Mouse (Mus musculus) CH12.LX (cell line): Measurements from ENCODE around the gene Igf1. TPM values are rescaled to one million over a fixed set of nuclear protein-coding genes. Genes with fewer than 3 reads are reported as not detected.

Experiments used
- DNase-seq: peaks from one replicate; pipeline ENCODE4 v3.0.0-alpha.2; 2013; ENCODE audit errors: extremely low read depth
- H3K27ac ChIP-seq: 2 replicates; pipeline ENCODE4 v1.5.1; 2012; ENCODE audit warnings: low read depth, mild to moderate bottlenecking, control low read depth, moderate library complexity; ENCODE audit not compliant: insufficient read depth
- H3K27me3 ChIP-seq: replicated peaks from 2 replicates; pipeline ENCODE3; 2012; ENCODE audit warnings: inconsistent platforms
- H3K36me3 ChIP-seq, 2 experiments: replicated peaks in 1 of 2; 2 replicates each; pipeline versions ENCODE3 to v1.6.1; 2012; ENCODE audit warnings: inconsistent platforms in 1 of 2, low read length in 1 of 2, mild to moderate bottlenecking in 1 of 2, mixed read lengths in 1 of 2, moderate library complexity in 1 of 2; ENCODE audit not compliant: control insufficient read depth in 1 of 2, insufficient read depth in 1 of 2
- H3K4me1 ChIP-seq, 2 experiments: 2 replicates each; pipeline ENCODE4 v1.6.1; 2012; ENCODE audit warnings: inconsistent platforms in 1 of 2, moderate library complexity in 1 of 2; ENCODE audit not compliant: insufficient read depth in 2 of 2, control insufficient read depth in 1 of 2
- H3K4me2 ChIP-seq: 2 replicates; pipeline ENCODE4 v1.6.1; 2012; ENCODE audit warnings: low read depth, mild to moderate bottlenecking, control low read depth; ENCODE audit not compliant: poor library complexity, insufficient read depth, severe bottlenecking
- H3K4me3 ChIP-seq, 3 experiments: fragments of 150-350 bp in 1 of 3; sonication (generic) in 1 of 3; replicated peaks in 1 of 3; 2 replicates each; pipeline versions ENCODE3 to v1.5.1; 2011 to 2012; ENCODE audit warnings: low read depth in 2 of 3, low read length in 2 of 3, mild to moderate bottlenecking in 2 of 3, moderate library complexity in 2 of 3, control low read depth in 1 of 3, improper control_type of control experiment in 1 of 3, inconsistent platforms in 1 of 3, mixed read lengths in 1 of 3; ENCODE audit not compliant: poor library complexity in 1 of 3
- H3K79me2 ChIP-seq: replicated peaks from 2 replicates; pipeline ENCODE4 v1.6.1; 2012; ENCODE audit warnings: mild to moderate bottlenecking, moderate library complexity; ENCODE audit not compliant: control insufficient read depth, poor library complexity, insufficient read depth, severe bottlenecking; ENCODE audit errors: extremely low read depth
- H3K9ac ChIP-seq: 2 replicates; pipeline ENCODE4 v1.6.1; 2012; ENCODE audit warnings: low read depth, mild to moderate bottlenecking, control low read depth, moderate library complexity; ENCODE audit not compliant: insufficient read depth
- H3K9me3 ChIP-seq: replicated peaks from 2 replicates; pipeline ENCODE3; 2012; ENCODE audit warnings: low read length, inconsistent platforms, mixed read lengths
- BHLHE40 ChIP-seq: IDR thresholded peaks from 2 replicates; pipeline ENCODE4 v1.6.1; 2011; ENCODE audit warnings: mild to moderate bottlenecking, low read depth, low read length, improper control_type of control experiment
- CHD1 ChIP-seq: IDR thresholded peaks from 2 replicates; pipeline ENCODE4 v1.6.1; 2012; ENCODE audit warnings: low read depth, low read length, improper control_type of control experiment, inconsistent platforms
- CHD2 ChIP-seq: IDR thresholded peaks from 2 replicates; pipeline ENCODE4 v1.6.1; 2011; ENCODE audit warnings: low read length, improper control_type of control experiment
- ELF1 ChIP-seq: IDR thresholded peaks from 2 replicates; pipeline ENCODE4 v1.6.1; 2014; ENCODE audit warnings: low read depth, mild to moderate bottlenecking, inconsistent platforms, low read length, improper control_type of control experiment
- ETS1 ChIP-seq: conservative IDR thresholded peaks from 2 replicates; pipeline ENCODE4 v1.6.1; 2012; ENCODE audit warnings: low read depth, mild to moderate bottlenecking, inconsistent platforms, low read length, improper control_type of control experiment, moderate library complexity
- GABPA ChIP-seq: IDR thresholded peaks from 2 replicates; pipeline ENCODE4 v1.6.1; 2012; ENCODE audit warnings: low read depth, low read length, improper control_type of control experiment, inconsistent platforms; ENCODE audit not compliant: insufficient replicate concordance
- HCFC1 ChIP-seq: IDR thresholded peaks from 2 replicates; pipeline ENCODE4 v1.6.1; 2012; ENCODE audit warnings: low read depth, mild to moderate bottlenecking, inconsistent platforms, low read length, improper control_type of control experiment
- IRF4 ChIP-seq: IDR thresholded peaks from 2 replicates; pipeline ENCODE4 v1.6.1; 2014; ENCODE audit warnings: low read depth, mild to moderate bottlenecking, inconsistent platforms, low read length, improper control_type of control experiment
- JUN ChIP-seq: IDR thresholded peaks from 2 replicates; pipeline ENCODE4 v1.6.1; 2011; ENCODE audit warnings: low read depth, mild to moderate bottlenecking, low read length, improper control_type of control experiment, moderate library complexity; ENCODE audit not compliant: insufficient read depth
- MAFK ChIP-seq: IDR thresholded peaks from 2 replicates; pipeline ENCODE4 v1.6.1; 2011; ENCODE audit warnings: low read length, improper control_type of control experiment; ENCODE audit not compliant: insufficient replicate concordance
- MAX ChIP-seq: IDR thresholded peaks from 2 replicates; pipeline ENCODE4 v1.6.1; 2011; ENCODE audit warnings: low read length, improper control_type of control experiment
- MAZ ChIP-seq: IDR thresholded peaks from 2 replicates; pipeline ENCODE4 v1.6.1; 2012; ENCODE audit warnings: low read depth, mild to moderate bottlenecking, inconsistent platforms, low read length, improper control_type of control experiment, moderate library complexity
- MXI1 ChIP-seq: IDR thresholded peaks from 2 replicates; pipeline ENCODE4 v1.6.1; 2011; ENCODE audit warnings: mild to moderate bottlenecking, low read depth, low read length, improper control_type of control experiment
- MYC ChIP-seq: IDR thresholded peaks from 2 replicates; pipeline ENCODE4 v1.6.1; 2011; ENCODE audit warnings: low read depth, mild to moderate bottlenecking, improper control_type of control experiment, low read length
- NRF1 ChIP-seq: IDR thresholded peaks from 2 replicates; pipeline ENCODE4 v1.6.1; 2014; ENCODE audit warnings: low read depth, mild to moderate bottlenecking, inconsistent platforms, low read length, improper control_type of control experiment, moderate library complexity
- PAX5 ChIP-seq: IDR thresholded peaks from 2 replicates; pipeline ENCODE4 v1.6.1; 2012; ENCODE audit warnings: low read length, inconsistent platforms, mixed read lengths
- POLR2A ChIP-seq: IDR thresholded peaks from 2 replicates; pipeline ENCODE4 v1.6.1; 2011; ENCODE audit warnings: low read depth, mild to moderate bottlenecking, improper control_type of control experiment, low read length
- POLR2AphosphoS2 ChIP-seq: IDR thresholded peaks from 2 replicates; pipeline ENCODE4 v1.6.1; 2011; ENCODE audit warnings: low read depth, low read length, improper control_type of control experiment
- RAD21 ChIP-seq: IDR thresholded peaks from 2 replicates; pipeline ENCODE4 v1.6.1; 2011; ENCODE audit warnings: low read depth, mild to moderate bottlenecking, low read length, improper control_type of control experiment, moderate library complexity
- SMC3 ChIP-seq: IDR thresholded peaks from 2 replicates; pipeline ENCODE4 v1.6.1; 2011; ENCODE audit warnings: low read depth, low read length, improper control_type of control experiment
- TCF12 ChIP-seq: IDR thresholded peaks from 2 replicates; pipeline ENCODE4 v1.6.1; 2014; ENCODE audit warnings: low read depth, mild to moderate bottlenecking, inconsistent platforms, low read length, improper control_type of control experiment
- UBTF ChIP-seq: IDR thresholded peaks from 2 replicates; pipeline ENCODE4 v1.6.1; 2012; ENCODE audit warnings: low read depth, mild to moderate bottlenecking, inconsistent platforms, low read length, improper control_type of control experiment, moderate library complexity
- USF2 ChIP-seq: conservative IDR thresholded peaks from 2 replicates; pipeline ENCODE4 v1.6.1; 2011; ENCODE audit warnings: low read depth, low read length, improper control_type of control experiment
- ZC3H11A ChIP-seq: IDR thresholded peaks from 2 replicates; pipeline ENCODE4 v1.6.1; 2012; ENCODE audit warnings: low read depth, mild to moderate bottlenecking, inconsistent platforms, low read length, improper control_type of control experiment
- ZNF384 ChIP-seq: IDR thresholded peaks from 2 replicates; pipeline ENCODE4 v1.6.1; 2012; ENCODE audit warnings: low read depth, low read length, improper control_type of control experiment, inconsistent platforms
- dilution Hi-C: fragments of 300-500 bp; cut with MboI; formaldehyde crosslinking; loops from 2 replicates; pipeline ENCODE4 v1.14.3; 2020; ENCODE audit warnings: low sequenced_read_pairs; ENCODE audit not compliant: extremely low pct_unique_long_range_greater_than_20kb, extremely low pct_ligation_motif_present
- in situ Hi-C: fragments of 300-500 bp; cut with MboI; formaldehyde crosslinking; loops from 3 replicates; pipeline ENCODE4 v1.14.3; 2019; ENCODE audit warnings: low sequenced_read_pairs, low pct_ligation_motif_present, low pct_unique_long_range_greater_than_20kb, mixed read lengths
- polyA plus RNA-seq: library from polyadenylated mRNA; unstranded; fragments of >175 nt; gene quantifications from 2 replicates; pipeline ENCODE4 v1.2.1, GENCODE M21; 2012; ENCODE audit warnings: low read depth; ENCODE audit not compliant: insufficient read length
- total RNA-seq, 2 experiments: library from RNA; depleted of rRNA; stranded (reverse); fragments of 300-350 nt in 1 of 2; fragments of >200 nt in 1 of 2; gene quantifications; 2 replicates each; pipeline ENCODE4 v1.2.3; 2012 to 2014

Gene Igf1
- total and polyA plus RNA-seq, 3 experiments: 0.23 TPM; not detected in 2

GRCm38 (mm10) chr10:87885326-87886040, 27.4 kb downstream of the Igf1 start:
- Histone ChIP-seq H3K4me2 (no peak overlapping the region), H3K79me2 (no peaks in the 10 kb centered on the region), H3K27ac (no peak overlapping the region), H3K9me3 (no peaks in the 10 kb centered on the region), H3K4me3 (no peak overlapping the region), H3K27me3 (no peaks in the 10 kb centered on the region), H3K9ac (no peak overlapping the region), H3K36me3 (no peaks in the 10 kb centered on the region), H3K4me1 (peaks cover 0 to 5% of the 10 kb centered on the region in 2 experiments; a peak in 2 of 4 replicates)
- TF ChIP-seq SMC3 (no peak), ZNF384 (no peak), BHLHE40 (no peak), POLR2AphosphoS2 (no peak), PAX5 (no peak), MAX (no peak), MAFK (no peak), UBTF (no peak), MXI1 (no peak), CHD1 (no peak), USF2 (no peak), IRF4 (no peak), MYC (no peak), ELF1 (no peak), JUN (no peak), ZC3H11A (no peak), ETS1 (no peak), RAD21 (no peak)
- dilution Hi-C loops: no loop called here
- in situ Hi-C loops: no loop called here
- DNase-seq: no peak

DNA sequence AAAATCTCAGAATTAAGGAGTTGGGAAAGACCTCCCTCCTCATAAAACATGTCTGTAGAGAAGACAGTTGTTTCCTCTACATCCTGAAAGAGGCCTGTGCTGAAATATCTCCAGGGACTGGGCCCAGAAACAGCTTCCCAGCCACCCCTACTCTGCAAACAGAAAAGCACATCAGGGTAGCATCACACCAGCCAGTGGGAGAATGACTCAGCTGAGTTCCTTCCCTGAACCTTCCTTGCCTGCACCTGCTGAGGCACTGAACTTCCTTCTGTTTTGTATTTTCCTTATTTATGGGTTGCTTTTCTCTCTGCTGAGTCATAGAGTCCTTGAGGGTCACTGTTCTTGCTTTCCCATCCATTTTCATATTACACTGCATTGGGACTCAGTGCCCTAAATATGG, 31.8 kb downstream of the Igf1 start:
- no peak overlapping the region for H3K4me3 ChIP-seq
- in situ Hi-C loops (no loop called here), dilution Hi-C loops (no loop called here)
- no peaks in the 10 kb centered on the region for H3K9me3 ChIP-seq
- no peak overlapping the region for H3K27ac ChIP-seq
- peaks cover 0 to 5% of the 10 kb centered on the region in 2 experiments; a peak in 2 of 4 replicates for H3K4me1 ChIP-seq
- no peaks in the 10 kb centered on the region for H3K36me3 ChIP-seq
- DNase-seq: no peak
- H3K9ac ChIP-seq: no peak overlapping the region
- no peaks in the 10 kb centered on the region for H3K79me2 ChIP-seq
- TF ChIP-seq MXI1 (no peak), CHD2 (no peak), TCF12 (no peak), ZC3H11A (no peak), POLR2A (no peak), HCFC1 (no peak), BHLHE40 (no peak), UBTF (no peak), GABPA (no peak), NRF1 (no peak), IRF4 (no peak), ZNF384 (no peak), POLR2AphosphoS2 (no peak), MAZ (no peak), MAX (no peak)
- no peaks in the 10 kb centered on the region for H3K27me3 ChIP-seq
- no peak overlapping the region for H3K4me2 ChIP-seq
